Mouse (Mus musculus) kidney, adult 2 months (tissue): ENCODE results near the gene Tmem235.

Source experiments
- CTCF ChIP-seq: fragments of 200-500 bp; conservative IDR thresholded peaks from 2 replicates; pipeline ENCODE4 v1.5.1; 2011; ENCODE audit warnings: low read depth, mild to moderate bottlenecking, control low read depth, low read length, moderate library complexity, mixed read lengths; ENCODE audit not compliant: insufficient read depth, insufficient read length
- POLR2A ChIP-seq: fragments of 200-500 bp; IDR thresholded peaks from one replicate; pipeline ENCODE4 v1.6.1; 2011; ENCODE audit warnings: low read depth, low read length, control low read depth

DNA sequence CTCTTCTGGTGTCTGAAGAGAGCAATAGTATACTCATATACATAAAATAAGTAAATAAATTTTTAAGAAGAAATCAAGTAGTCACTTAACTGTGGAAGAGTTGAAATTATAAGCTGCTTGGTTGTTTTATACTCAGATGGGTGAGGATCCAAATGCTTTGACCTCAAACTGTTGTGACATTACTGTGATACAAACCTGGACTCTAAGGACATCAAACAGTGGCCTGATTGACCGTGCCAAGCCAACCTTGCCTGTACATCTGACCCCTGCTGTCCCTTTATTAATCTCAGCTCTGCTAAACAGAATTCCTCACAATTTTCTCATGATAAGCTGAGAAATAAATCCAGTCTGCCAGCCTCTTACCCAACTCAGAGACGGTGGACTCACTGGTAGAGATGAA is 14.9 kb upstream of the Tmem235 start:
- TF ChIP-seq CTCF, result no peak
- TF ChIP-seq POLR2A, result no peak
